Mouse (Mus musculus) small intestine, adult 2 months (tissue): ENCODE measurements around the gene Hoxd8. TPM values are rescaled to one million over a fixed set of nuclear protein-coding genes. Genes with fewer than 3 reads are reported as not detected.

Source experiments
- H3K27ac ChIP-seq: fragments of 200-500 bp; 2 replicates; pipeline ENCODE4 v1.5.1; 2012; ENCODE audit warnings: low read depth, low read length, control low read depth, inconsistent platforms; ENCODE audit not compliant: insufficient read depth
- H3K27me3 ChIP-seq: fragments of 200-500 bp; 2 replicates; pipeline ENCODE4 v1.6.1; 2012; ENCODE audit warnings: mild to moderate bottlenecking, moderate library complexity, low read length, inconsistent platforms; ENCODE audit not compliant: control insufficient read depth, insufficient read depth
- H3K36me3 ChIP-seq: fragments of 200-500 bp; 2 replicates; pipeline ENCODE4 v1.6.1; 2012; ENCODE audit warnings: mild to moderate bottlenecking, low read length, control low read depth, inconsistent platforms; ENCODE audit not compliant: control insufficient read depth, insufficient read depth
- H3K4me1 ChIP-seq: fragments of 200-500 bp; 2 replicates; pipeline ENCODE4 v1.6.1; 2012; ENCODE audit warnings: low read length, inconsistent platforms, mixed read lengths; ENCODE audit not compliant: control insufficient read depth, insufficient read depth, insufficient read length
- H3K4me3 ChIP-seq: fragments of 200-500 bp; 2 replicates; pipeline ENCODE4 v1.5.1; 2012; ENCODE audit warnings: low read depth, mild to moderate bottlenecking, control low read depth, inconsistent platforms, low read length, moderate library complexity
- CTCF ChIP-seq: fragments of 200-500 bp; IDR thresholded peaks from 2 replicates; pipeline ENCODE4 v1.5.1; 2012; ENCODE audit warnings: low read depth, mild to moderate bottlenecking, control low read depth, inconsistent platforms, low read length, moderate library complexity, mixed read lengths; ENCODE audit not compliant: insufficient replicate concordance, insufficient read length; ENCODE audit errors: extremely low read depth
- POLR2A ChIP-seq: fragments of 200-500 bp; IDR thresholded peaks from 2 replicates; pipeline ENCODE4 v1.6.1; 2012; ENCODE audit warnings: low read depth, mild to moderate bottlenecking, control low read depth, inconsistent platforms, low read length, moderate library complexity
- WGBS: fragments of 180-500 bp; shearing (Covaris S2); methylation state at CpG from one replicate; pipeline ENCODE4 v1.1.7; 2018; 5-methylcytosine and 5-hydroxymethylcytosine counted together
- polyA plus RNA-seq: library from polyadenylated mRNA; depleted of rRNA; stranded (reverse); fragments of >200 nt; gene quantifications from 2 replicates; pipeline ENCODE4 v1.2.3, GENCODE M21; 2012

The Hoxd8 gene
- polyA plus RNA-seq, 1 experiment, result 3.1 TPM

GRCm38 (mm10) chr2:74676376-74677052 is 27.9 kb upstream of the Hoxd8 start:
- Histone ChIP-seq H3K4me1 (peaks cover 6% of the 10 kb centered on the region; the same call in 1 of the 2 replicates), H3K4me3 (no peak overlapping the region), H3K27ac (no peak overlapping the region), H3K36me3 (no peaks in the 10 kb centered on the region), H3K27me3 (peaks cover 92% of the 10 kb centered on the region)
- 9% methylated on average over 9 of the region's 9 CpGs for WGBS
- TF ChIP-seq POLR2A (no peak), CTCF (no peak)

DNA sequence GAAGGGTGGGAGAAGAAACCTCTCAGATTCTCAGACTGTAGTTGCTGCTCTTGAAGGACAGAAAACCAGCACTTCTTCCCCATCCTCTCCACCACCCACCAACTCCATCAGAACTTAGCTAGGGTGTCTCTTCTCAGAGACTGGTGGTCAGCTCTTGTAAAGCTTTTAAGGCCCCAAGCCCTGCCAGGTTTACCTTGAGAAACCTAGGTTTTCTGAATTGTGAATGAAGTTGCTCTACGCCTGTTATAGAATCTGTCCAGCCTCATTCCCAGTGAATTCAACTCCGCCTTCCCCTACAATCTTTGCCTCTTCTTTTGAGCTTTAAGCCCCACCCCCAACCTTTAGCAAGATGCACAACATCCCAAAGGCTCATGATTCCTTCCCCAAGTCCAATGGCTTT is 27.3 kb upstream of the Hoxd8 start:
- peaks cover 93% of the 10 kb centered on the region for H3K27me3 ChIP-seq
- H3K36me3 ChIP-seq, result no peaks in the 10 kb centered on the region
- H3K4me1 ChIP-seq, result peaks cover 6% of the 10 kb centered on the region
- 26% methylated on average over 2 of the region's 2 CpGs for WGBS
- no peak overlapping the region for H3K4me3 ChIP-seq
- H3K27ac ChIP-seq, result no peak overlapping the region
- TF ChIP-seq POLR2A (no peak), CTCF (no peak)

- Histone ChIP-seq H3K27me3 (peaks cover 93% of the 10 kb centered on the region), H3K4me1 (peaks cover 3% of the 10 kb centered on the region; the same call in 1 of the 2 replicates), H3K4me3 (no peak within 1 kb of the TSS), H3K27ac (no peak within 1 kb of the TSS), H3K36me3 (no peaks in the 10 kb centered on the region)
- 5% methylated on average over 15 of the region's 15 CpGs for WGBS
- TF ChIP-seq POLR2A, result no peak
- no peak for TF ChIP-seq CTCF
These were observed 25.4 kb upstream of the Hoxd8 start, which contains the start of gene Hoxd11 for GRCm38 (mm10) chr2:74678891-74679595. Gene Hoxd11 (plus strand): TSS chr2:74679557.

GRCm38 (mm10) chr2:74679596-74679971 is 24.8 kb upstream of the Hoxd8 start:
- Histone ChIP-seq H3K4me3 (no peak overlapping the region), H3K27me3 (peaks cover 95% of the 10 kb centered on the region), H3K36me3 (no peaks in the 10 kb centered on the region), H3K4me1 (peaks cover 3% of the 10 kb centered on the region; the same call in 1 of the 2 replicates), H3K27ac (no peak overlapping the region)
- TF ChIP-seq POLR2A (no peak), CTCF (no peak)
- WGBS, result 2% methylated on average over 26 of the region's 26 CpGs

DNA sequence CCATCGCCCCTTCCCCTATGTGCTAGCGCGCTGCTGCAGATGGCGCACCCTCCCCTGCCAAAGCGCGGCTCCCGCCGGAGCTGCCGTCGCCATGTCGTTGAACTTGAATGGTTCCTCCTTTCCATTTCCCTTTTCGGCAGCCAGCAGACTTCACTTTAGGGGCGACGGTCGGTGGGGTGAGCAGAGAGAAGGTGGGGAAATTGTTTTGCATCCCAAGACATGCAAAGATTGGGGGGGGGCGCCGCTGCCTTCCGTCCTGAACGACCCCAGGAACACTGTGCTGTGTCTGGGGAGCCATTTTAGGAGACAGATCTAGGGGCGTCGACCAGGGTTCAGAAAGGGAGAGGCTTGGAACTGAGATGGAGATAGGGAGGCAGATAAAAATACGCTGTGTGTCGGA is 24.4 kb upstream of the Hoxd8 start:
- TF ChIP-seq POLR2A, result no peak
- TF ChIP-seq CTCF, result no peak
- Histone ChIP-seq H3K36me3 (no peaks in the 10 kb centered on the region), H3K4me3 (no peak overlapping the region), H3K27me3 (peaks cover 91% of the 10 kb centered on the region), H3K4me1 (peaks cover 3% of the 10 kb centered on the region; the same call in 1 of the 2 replicates), H3K27ac (no peak overlapping the region)
- 4% methylated on average over 23 of the region's 23 CpGs for WGBS

GRCm38 (mm10) chr2:74680561-74681398 is 23.6 kb upstream of the Hoxd8 start:
- no peak overlapping the region for H3K27ac ChIP-seq
- peaks cover 3% of the 10 kb centered on the region; the same call in 1 of the 2 replicates for H3K4me1 ChIP-seq
- no peaks in the 10 kb centered on the region for H3K36me3 ChIP-seq
- no peak overlapping the region for H3K4me3 ChIP-seq
- no peak for TF ChIP-seq POLR2A
- no peak for TF ChIP-seq CTCF
- 5% methylated on average over 21 of the region's 21 CpGs for WGBS
- peaks cover 83% of the 10 kb centered on the region for H3K27me3 ChIP-seq
